Mouse (Mus musculus) embryonic facial prominence, embryonic 15.5 days (tissue): ENCODE measurements around the gene Fmc1. TPM values are rescaled to one million over a fixed set of nuclear protein-coding genes. Genes with fewer than 3 reads are reported as not detected.
"Not testable (repeated sequence)": the region's sequence is repeated elsewhere in the genome, so short reads cannot be mapped to it uniquely, and the experiment has no call there.

Source experiments
- ATAC-seq: fragments of 200-750 bp; cut with Nextera tagmentation; 2 replicates; pipeline ENCODE4 v1.8.0; 2017; ENCODE audit warnings: low read depth, moderate TSS enrichment; ENCODE audit not compliant: insufficient number of reproducible peaks, low FRiP score, low TSS enrichment
- H3K27ac ChIP-seq: fragments of 300-500 bp; sonication (generic); replicated peaks from 2 replicates; pipeline ENCODE4 v1.5.1; 2015; ENCODE audit warnings: mild to moderate bottlenecking, inconsistent platforms
- H3K27me3 ChIP-seq: fragments of 300-500 bp; sonication (generic); 2 replicates; pipeline ENCODE4 v1.6.1; 2015; ENCODE audit warnings: inconsistent platforms
- H3K36me3 ChIP-seq: fragments of 300-500 bp; sonication (generic); 2 replicates; pipeline ENCODE4 v1.6.1; 2015; ENCODE audit warnings: mild to moderate bottlenecking, inconsistent platforms
- H3K4me1 ChIP-seq: fragments of 300-500 bp; sonication (generic); 2 replicates; pipeline ENCODE4 v1.6.1; 2015; ENCODE audit warnings: inconsistent platforms
- H3K4me2 ChIP-seq: fragments of 300-500 bp; sonication (generic); replicated peaks from 2 replicates; pipeline ENCODE4 v1.6.1; 2015; ENCODE audit warnings: mild to moderate bottlenecking, inconsistent platforms
- H3K4me3 ChIP-seq: fragments of 300-500 bp; sonication (generic); replicated peaks from 2 replicates; pipeline ENCODE4 v1.5.1; 2015; ENCODE audit warnings: mild to moderate bottlenecking, inconsistent platforms
- H3K9ac ChIP-seq: fragments of 300-500 bp; sonication (generic); 2 replicates; pipeline ENCODE4 v1.6.1; 2015; ENCODE audit warnings: inconsistent platforms
- H3K9me3 ChIP-seq: fragments of 300-500 bp; sonication (generic); replicated peaks from 2 replicates; pipeline ENCODE4 v1.6.1; 2016; ENCODE audit warnings: inconsistent platforms
- WGBS: fragments of 180-500 bp; shearing (Covaris S2); methylation state at CpG from one replicate; pipeline ENCODE4 v1.1.7; 2015; 5-methylcytosine and 5-hydroxymethylcytosine counted together
- polyA plus RNA-seq: library from polyadenylated mRNA; unstranded; fragments of >200 nt; fragmentation: Nextera tagmentation; extraction: Ambion mirVana; gene quantifications from 2 replicates; pipeline ENCODE4 v1.2.1, GENCODE M21; 2015

Gene Fmc1
- polyA plus RNA-seq, 1 experiment from 2014 or later: 80.9 TPM

- Histone ChIP-seq H3K9me3 (no peaks in the 10 kb centered on the region), H3K4me2 (peak overlapping the region; percentile 61), H3K27ac (peak overlapping the region; percentile 96), H3K36me3 (peaks cover 4% of the 10 kb centered on the region; the same call in 1 of the 2 replicates), H3K9ac (peak overlapping the region; percentile 75; the same call in 1 of the 2 replicates), H3K27me3 (no peaks in the 10 kb centered on the region), H3K4me1 (peaks cover 5% of the 10 kb centered on the region), H3K4me3 (peak overlapping the region; percentile 70)
- 3% methylated on average over 9 of the region's 9 CpGs for WGBS
- no peak for ATAC-seq
Measured at GRCm38 (mm10) chr6:38535366-38535690, 2.0 kb downstream of the Fmc1 start.

- Histone ChIP-seq H3K9ac (no peak overlapping the region), H3K36me3 (peaks cover 4% of the 10 kb centered on the region; the same call in 1 of the 2 replicates), H3K27ac (no peak overlapping the region), H3K4me1 (peaks cover 5% of the 10 kb centered on the region), H3K27me3 (no peaks in the 10 kb centered on the region), H3K4me2 (peak overlapping the region; percentile 61; the same call in 1 of the 2 replicates), H3K4me3 (peak overlapping the region; percentile 70; the same call in 1 of the 2 replicates), H3K9me3 (no peaks in the 10 kb centered on the region)
- no peak for ATAC-seq
- WGBS: 86% methylated on average over 1 of the region's 1 CpGs
Measured at GRCm38 (mm10) chr6:38535788-38536187, 2.5 kb downstream of the Fmc1 start.

GRCm38 (mm10) chr6:38544141-38544540 is 10.8 kb downstream of the Fmc1 start:
- ATAC-seq, H3K4me3 ChIP-seq, H3K27ac ChIP-seq, H3K4me1 ChIP-seq, H3K9me3 ChIP-seq, H3K36me3 ChIP-seq, H3K9ac ChIP-seq, H3K27me3 ChIP-seq, H3K4me2 ChIP-seq: not testable (repeated sequence)
- WGBS: 86% methylated on average over 5 of the region's 5 CpGs

GRCm38 (mm10) chr6:38547005-38547404 is 13.7 kb downstream of the Fmc1 start:
- H3K4me3 ChIP-seq, H3K9me3 ChIP-seq, H3K27me3 ChIP-seq, ATAC-seq, H3K4me1 ChIP-seq, H3K9ac ChIP-seq, H3K27ac ChIP-seq, H3K36me3 ChIP-seq, H3K4me2 ChIP-seq: not testable (repeated sequence)
- WGBS: 86% methylated on average over 2 of the region's 2 CpGs

- no peak overlapping the region for H3K4me3 ChIP-seq
- H3K36me3 ChIP-seq: no peaks in the 10 kb centered on the region
- H3K4me1 ChIP-seq: no peaks in the 10 kb centered on the region
- no peak overlapping the region for H3K9ac ChIP-seq
- no peak overlapping the region for H3K27ac ChIP-seq
- H3K27me3 ChIP-seq: no peaks in the 10 kb centered on the region
- no peak for ATAC-seq
- no peak overlapping the region for H3K4me2 ChIP-seq
- H3K9me3 ChIP-seq: no peaks in the 10 kb centered on the region
- 61% methylated on average over 1 of the region's 1 CpGs for WGBS
Measured at GRCm38 (mm10) chr6:38547707-38548106, 14.4 kb downstream of the Fmc1 start.

GRCm38 (mm10) chr6:38548595-38548994 is 15.3 kb downstream of the Fmc1 start:
- not testable (repeated sequence) for H3K4me3 ChIP-seq, H3K36me3 ChIP-seq, H3K4me2 ChIP-seq, H3K4me1 ChIP-seq, H3K27ac ChIP-seq, ATAC-seq, H3K9ac ChIP-seq, H3K9me3 ChIP-seq, H3K27me3 ChIP-seq
- 94% methylated on average over 7 of the region's 7 CpGs for WGBS

GRCm38 (mm10) chr6:38549840-38550239 is 16.5 kb downstream of the Fmc1 start:
- not testable (repeated sequence) for H3K9ac ChIP-seq, H3K36me3 ChIP-seq, H3K27me3 ChIP-seq, H3K4me1 ChIP-seq, ATAC-seq, H3K9me3 ChIP-seq
- Histone ChIP-seq H3K4me3 (peak overlapping the region; percentile 72), H3K4me2 (peak overlapping the region; percentile 59), H3K27ac (peak overlapping the region; percentile 99; the same call in 1 of the 2 replicates)
- WGBS: 78% methylated on average over 6 of the region's 6 CpGs

GRCm38 (mm10) chr6:38550250-38551061 is 17.2 kb downstream of the Fmc1 start:
- WGBS: 5% methylated on average over 28 of the region's 28 CpGs

GRCm38 (mm10) chr6:38551062-38551988 is 18.0 kb downstream of the Fmc1 start, which contains the start of gene Luc7l2:
Luc7l2 (plus strand) TSS chr6:38551334.
- Histone ChIP-seq H3K36me3 (no peaks in the 10 kb centered on the region), H3K9me3 (no peaks in the 10 kb centered on the region), H3K9ac (peak within 1 kb of the TSS; percentile 89), H3K4me2 (peak within 1 kb of the TSS; percentile 59), H3K27ac (peak within 1 kb of the TSS; percentile 99), H3K4me3 (peak within 1 kb of the TSS; percentile 72), H3K27me3 (no peaks in the 10 kb centered on the region), H3K4me1 (0 out of 2 replicates have a peak, but pooled peaks cover 3% of the 10 kb centered on the region)
- ATAC-seq: peak; percentile 92
- under 1% methylated on average over 92 of the region's 98 CpGs for WGBS

More at GRCm38 (mm10) chr6:38550250-38551061, 17.2 kb downstream of the Fmc1 start:
- H3K4me2 ChIP-seq: peak overlapping the region; percentile 59
- no peak; the same call in 1 of the 2 replicates for ATAC-seq
- no peaks in the 10 kb centered on the region for H3K27me3 ChIP-seq
- H3K9me3 ChIP-seq: no peaks in the 10 kb centered on the region
- H3K4me3 ChIP-seq: peak overlapping the region; percentile 72
- no peaks in the 10 kb centered on the region for H3K36me3 ChIP-seq
- 0 out of 2 replicates have a peak, but pooled peaks cover 3% of the 10 kb centered on the region for H3K4me1 ChIP-seq
- peak overlapping the region; percentile 99 for H3K27ac ChIP-seq
- H3K9ac ChIP-seq: peak overlapping the region; percentile 89

- Histone ChIP-seq H3K9ac (peak overlapping the region; percentile 72), H3K4me3 (peak overlapping the region; percentile 72), H3K4me1 (0 out of 2 replicates have a peak, but pooled peaks cover 3% of the 10 kb centered on the region), H3K36me3 (no peaks in the 10 kb centered on the region), H3K27ac (peak overlapping the region; percentile 99), H3K27me3 (no peaks in the 10 kb centered on the region), H3K4me2 (peak overlapping the region; percentile 42), H3K9me3 (no peaks in the 10 kb centered on the region)
- under 1% methylated on average over 32 of the region's 32 CpGs for WGBS
- ATAC-seq: peak; percentile 96
Measured at GRCm38 (mm10) chr6:38551989-38552635, 18.8 kb downstream of the Fmc1 start.
